Mouse (Mus musculus) intestine, embryonic 15.5 days (tissue): ENCODE measurements around the gene S100g. TPM values are rescaled to one million over a fixed set of nuclear protein-coding genes. Genes with fewer than 3 reads are reported as not detected.
A peak's percentile ranks its signal among the peaks of the same experiment; 100 is the strongest.

Source experiments
- ATAC-seq: fragments of 200-750 bp; cut with Nextera tagmentation; 2 replicates; pipeline ENCODE4 v1.8.0; 2017; ENCODE audit warnings: moderate TSS enrichment, moderate library complexity
- H3K27ac ChIP-seq: fragments of 300-500 bp; sonication (generic); 2 replicates; pipeline ENCODE4 v1.5.1; 2015; ENCODE audit warnings: mild to moderate bottlenecking, inconsistent platforms
- H3K27me3 ChIP-seq: fragments of 300-500 bp; sonication (generic); replicated peaks from 2 replicates; pipeline ENCODE4 v1.6.1; 2015; ENCODE audit warnings: inconsistent platforms
- H3K36me3 ChIP-seq: fragments of 300-500 bp; sonication (generic); 2 replicates; pipeline ENCODE4 v1.6.1; 2015; ENCODE audit warnings: inconsistent platforms
- H3K4me1 ChIP-seq: fragments of 300-500 bp; sonication (generic); replicated peaks from 2 replicates; pipeline ENCODE4 v1.6.1; 2015; ENCODE audit warnings: inconsistent platforms
- H3K4me2 ChIP-seq: fragments of 300-500 bp; sonication (generic); replicated peaks from 2 replicates; pipeline ENCODE4 v1.6.1; 2015; ENCODE audit warnings: mild to moderate bottlenecking, inconsistent platforms
- H3K4me3 ChIP-seq: fragments of 300-500 bp; sonication (generic); replicated peaks from 2 replicates; pipeline ENCODE4 v1.5.1; 2015; ENCODE audit warnings: inconsistent platforms
- H3K9ac ChIP-seq: fragments of 300-500 bp; sonication (generic); 2 replicates; pipeline ENCODE4 v1.6.1; 2015; ENCODE audit warnings: inconsistent platforms
- H3K9me3 ChIP-seq: fragments of 300-500 bp; sonication (generic); 2 replicates; pipeline ENCODE4 v1.6.1; 2016; ENCODE audit warnings: inconsistent platforms
- WGBS: fragments of 180-500 bp; shearing (Covaris S2); methylation state at CpG from one replicate; pipeline ENCODE4 v1.1.7; 2015; 5-methylcytosine and 5-hydroxymethylcytosine counted together
- polyA plus RNA-seq: library from polyadenylated mRNA; unstranded; fragments of >200 nt; fragmentation: Nextera tagmentation; extraction: Ambion mirVana; gene quantifications from 2 replicates; pipeline ENCODE4 v1.2.1, GENCODE M21; 2015

S100g gene
- polyA plus RNA-seq: 252 and 315 TPM in 2 replicates

DNA sequence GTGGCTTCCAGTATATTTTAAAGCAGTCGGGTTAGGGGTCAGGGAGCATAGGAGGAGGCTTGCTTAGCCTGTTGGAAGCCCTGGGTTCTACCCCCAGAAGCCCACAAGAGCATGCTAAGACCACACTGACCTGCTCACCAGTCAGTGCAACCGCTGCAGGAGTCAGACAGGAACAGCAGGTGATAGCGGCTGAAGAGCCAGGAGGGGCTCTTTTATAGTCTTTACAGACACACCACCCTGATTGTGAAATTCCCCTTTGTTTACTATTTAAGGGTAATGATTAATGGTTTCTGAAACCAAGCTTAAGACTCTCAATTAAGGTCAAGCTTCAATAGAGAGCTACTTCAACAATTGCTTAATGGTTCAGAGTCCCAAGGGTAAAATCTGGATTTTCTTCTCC is at the start of gene S100g:
Gene S100g, minus strand, starts transcription at position 217 of the 400 bp plus-strand sequence.
- H3K36me3 ChIP-seq: no peaks in the 10 kb centered on the region
- peak; percentile 92 for ATAC-seq
- WGBS: 41% methylated on average over 3 of the region's 3 CpGs
- peak within 1 kb of the TSS; percentile 32; the same call in 1 of the 2 replicates for H3K27ac ChIP-seq
- H3K4me2 ChIP-seq: peak within 1 kb of the TSS; percentile 30
- no peaks in the 10 kb centered on the region for H3K9me3 ChIP-seq
- H3K4me1 ChIP-seq: no peaks in the 10 kb centered on the region
- H3K4me3 ChIP-seq: peak within 1 kb of the TSS; percentile 24
- H3K9ac ChIP-seq: no peak within 1 kb of the TSS
- H3K27me3 ChIP-seq: no peaks in the 10 kb centered on the region

DNA sequence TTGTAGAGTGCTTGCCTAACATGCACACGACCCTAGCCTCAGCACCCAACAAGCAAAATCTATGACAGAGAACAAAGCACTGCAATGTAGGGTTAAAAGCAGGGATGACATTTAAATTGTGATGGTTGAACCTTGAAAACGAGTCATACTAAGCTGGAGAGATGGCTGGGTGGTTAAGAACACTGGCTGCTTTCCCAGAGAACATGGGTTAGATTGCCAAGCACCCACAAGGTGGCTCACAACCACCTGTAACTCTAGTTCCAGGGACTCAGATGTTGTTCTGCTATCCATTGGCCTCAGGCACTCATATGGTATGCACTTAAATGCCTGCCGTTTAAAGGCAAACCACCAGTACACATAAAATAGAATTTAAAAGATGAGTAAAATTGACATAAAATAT is 27.7 kb upstream of the S100g start:
- WGBS: 73% methylated on average over 3 of the region's 3 CpGs
- H3K27ac ChIP-seq: no peak overlapping the region
- H3K4me2 ChIP-seq: no peak overlapping the region
- no peak overlapping the region for H3K9ac ChIP-seq
- H3K36me3 ChIP-seq: no peaks in the 10 kb centered on the region
- H3K4me3 ChIP-seq: no peak overlapping the region
- no peaks in the 10 kb centered on the region for H3K9me3 ChIP-seq
- H3K27me3 ChIP-seq: no peaks in the 10 kb centered on the region
- no peaks in the 10 kb centered on the region for H3K4me1 ChIP-seq
- no peak for ATAC-seq

DNA sequence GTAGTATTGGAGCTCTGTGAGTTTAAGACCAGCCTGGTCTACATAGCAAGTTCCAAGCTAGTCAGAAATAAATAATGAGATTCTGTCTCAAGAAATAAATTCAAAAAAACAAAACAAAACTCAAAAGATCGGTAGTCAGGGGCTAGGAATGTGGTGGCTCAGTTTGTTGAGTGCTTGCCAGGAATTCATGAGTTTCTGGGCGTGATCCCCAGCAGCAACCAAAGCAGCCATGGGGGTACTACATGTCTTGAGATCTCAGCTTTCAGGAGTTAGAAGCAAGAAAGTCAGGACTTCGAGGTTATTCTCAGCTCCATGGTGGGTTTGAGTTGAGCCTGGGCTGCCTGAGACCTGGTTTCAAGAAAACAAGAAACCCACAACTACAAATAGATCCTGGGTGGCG is 27.0 kb upstream of the S100g start:
- no peak overlapping the region for H3K4me2 ChIP-seq

DNA sequence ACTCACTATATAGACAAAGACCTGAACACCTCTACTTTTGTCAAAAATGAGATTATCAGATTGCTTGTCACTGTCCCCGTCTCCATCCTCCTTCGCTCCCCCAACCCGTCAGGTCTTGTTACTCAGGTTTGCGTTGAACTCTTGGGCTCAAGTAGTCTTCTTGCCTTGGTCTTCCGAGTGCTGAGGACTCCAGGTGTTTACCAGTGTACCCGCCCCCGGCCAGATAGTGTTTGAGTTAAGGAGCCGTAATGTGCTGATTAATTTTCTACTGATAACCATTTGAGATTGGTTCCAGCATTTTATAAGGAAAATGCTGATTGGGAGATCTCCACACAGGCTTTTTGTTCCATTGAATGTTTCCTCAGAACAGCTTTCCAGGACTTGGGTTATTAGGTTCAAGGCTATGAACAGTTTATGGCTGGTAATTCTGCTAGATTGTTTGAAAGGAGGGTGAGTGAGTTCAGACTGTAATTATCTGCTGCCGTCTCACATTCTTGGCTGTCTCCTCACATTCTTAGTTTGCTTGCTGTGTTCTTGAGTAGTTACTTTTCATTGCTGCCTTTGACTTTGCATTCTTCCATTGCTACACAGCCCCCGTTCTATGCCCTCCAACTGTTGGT is 22.6 kb upstream of the S100g start:
- 77% methylated on average over 10 of the region's 10 CpGs for WGBS
- Histone ChIP-seq H3K4me1 (no peaks in the 10 kb centered on the region), H3K4me3 (no peak overlapping the region), H3K9me3 (no peaks in the 10 kb centered on the region), H3K27me3 (no peaks in the 10 kb centered on the region), H3K27ac (no peak overlapping the region), H3K36me3 (no peaks in the 10 kb centered on the region), H3K4me2 (no peak overlapping the region), H3K9ac (no peak overlapping the region)
- ATAC-seq: peak; percentile 72

More for the DNA sequence above, 27.0 kb upstream of the S100g start:
- no peaks in the 10 kb centered on the region for H3K27me3 ChIP-seq
- H3K36me3 ChIP-seq: no peaks in the 10 kb centered on the region
- H3K9me3 ChIP-seq: no peaks in the 10 kb centered on the region
- no peak overlapping the region for H3K4me3 ChIP-seq
- no peak overlapping the region for H3K9ac ChIP-seq
- no peak overlapping the region for H3K27ac ChIP-seq
- no peak for ATAC-seq
- WGBS: 85% methylated on average over 4 of the region's 4 CpGs
- H3K4me1 ChIP-seq: no peaks in the 10 kb centered on the region

DNA sequence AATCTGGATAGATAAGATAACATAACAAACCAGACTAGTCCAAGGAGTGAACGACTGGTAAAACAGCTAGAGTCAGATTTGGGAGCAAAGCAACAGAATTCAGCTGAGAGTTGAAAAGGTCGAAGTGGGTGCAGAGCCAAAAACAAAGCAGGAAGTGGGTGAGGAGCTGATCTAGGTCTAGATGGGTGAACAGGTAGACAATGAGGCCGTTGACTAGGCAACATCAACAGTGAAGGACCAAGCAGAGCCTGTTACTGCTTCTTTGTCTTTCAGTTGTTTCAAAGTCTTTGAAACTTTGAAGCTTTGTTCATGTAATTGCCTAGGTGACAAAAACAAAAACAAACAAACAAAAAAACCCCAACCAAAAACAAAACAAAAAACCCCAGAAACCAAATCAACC is 11.8 kb upstream of the S100g start:
- Histone ChIP-seq H3K4me2 (no peak overlapping the region), H3K27ac (no peak overlapping the region), H3K4me3 (no peak overlapping the region), H3K9me3 (no peaks in the 10 kb centered on the region), H3K27me3 (no peaks in the 10 kb centered on the region), H3K9ac (no peak overlapping the region), H3K4me1 (no peaks in the 10 kb centered on the region), H3K36me3 (no peaks in the 10 kb centered on the region)
- WGBS: 78% methylated on average over 3 of the region's 3 CpGs
- no peak for ATAC-seq

DNA sequence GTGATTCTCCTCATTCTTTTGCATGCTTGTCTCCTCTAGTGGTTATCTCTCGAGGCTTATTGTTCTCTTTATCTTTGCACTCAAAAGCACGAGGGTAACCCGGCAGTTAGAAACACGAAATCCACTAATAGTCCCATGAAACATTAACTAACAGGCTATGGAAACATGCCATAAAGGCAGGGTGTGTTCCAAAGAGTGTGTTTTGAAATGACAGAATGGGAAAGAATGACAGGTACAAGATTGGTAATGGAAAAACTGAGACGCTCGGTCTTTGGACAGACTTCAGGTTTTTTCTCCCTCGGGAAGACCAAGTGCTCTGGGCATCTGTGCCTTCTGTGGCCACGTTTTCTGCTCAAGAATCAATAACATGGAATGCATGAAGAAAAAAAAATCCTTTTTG is 3.1 kb upstream of the S100g start:
- Histone ChIP-seq H3K4me1 (no peaks in the 10 kb centered on the region), H3K9ac (no peak overlapping the region), H3K27ac (no peak overlapping the region), H3K4me3 (no peak overlapping the region), H3K36me3 (no peaks in the 10 kb centered on the region), H3K27me3 (no peaks in the 10 kb centered on the region), H3K4me2 (no peak overlapping the region), H3K9me3 (no peaks in the 10 kb centered on the region)
- ATAC-seq: peak; percentile 52
- WGBS: 69% methylated on average over 8 of the region's 8 CpGs

DNA sequence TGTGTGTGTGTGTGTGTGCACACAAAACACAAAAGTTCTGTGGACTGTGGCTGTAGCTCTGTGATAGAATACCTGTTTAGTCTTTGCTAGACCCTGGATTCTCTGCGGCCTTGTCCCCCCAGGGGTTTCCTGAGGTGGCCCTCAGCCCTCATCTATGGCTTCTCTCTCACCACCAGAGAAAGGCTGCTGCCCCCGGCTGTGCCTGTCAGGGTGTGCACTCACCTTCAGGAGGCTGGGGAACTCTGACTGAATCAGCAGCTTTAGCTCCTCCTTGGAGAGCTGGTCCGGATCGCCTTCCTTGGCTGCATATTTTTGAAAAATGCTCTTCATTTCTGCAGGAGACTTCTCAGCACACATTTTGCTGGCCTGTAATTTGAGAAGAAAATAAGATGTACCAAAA is 559 bp downstream of the S100g start:
- no peaks in the 10 kb centered on the region for H3K36me3 ChIP-seq
- H3K4me2 ChIP-seq: peak overlapping the region; percentile 30
- H3K27me3 ChIP-seq: no peaks in the 10 kb centered on the region
- H3K27ac ChIP-seq: peak overlapping the region; percentile 32; the same call in 1 of the 2 replicates
- no peak overlapping the region for H3K9ac ChIP-seq
- peak overlapping the region; percentile 24 for H3K4me3 ChIP-seq
- 45% methylated on average over 4 of the region's 4 CpGs for WGBS
- peak; percentile 61 for ATAC-seq
- H3K4me1 ChIP-seq: no peaks in the 10 kb centered on the region
- no peaks in the 10 kb centered on the region for H3K9me3 ChIP-seq

DNA sequence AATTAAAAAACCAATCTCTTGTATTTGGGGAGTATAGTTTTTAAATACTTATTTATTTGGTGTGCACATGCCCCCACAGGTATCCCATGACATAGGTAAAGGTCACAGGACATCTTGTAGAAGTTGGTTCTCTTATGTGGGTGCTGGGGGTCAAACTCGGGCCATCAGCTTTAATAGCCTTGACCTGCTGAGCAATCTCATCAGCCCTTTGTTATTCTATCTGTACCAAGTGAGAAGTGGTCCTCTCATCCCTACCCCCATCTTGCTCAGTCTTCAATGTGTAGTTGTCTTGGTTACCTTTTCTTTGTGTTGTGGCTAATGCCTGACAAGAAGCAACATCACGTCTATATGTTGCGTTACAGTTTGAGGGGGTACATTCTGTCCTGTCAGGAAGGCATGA is 6.5 kb downstream of the S100g start:
- Histone ChIP-seq H3K4me1 (no peaks in the 10 kb centered on the region), H3K36me3 (no peaks in the 10 kb centered on the region), H3K27me3 (no peaks in the 10 kb centered on the region), H3K9ac (no peak overlapping the region), H3K4me3 (no peak overlapping the region), H3K4me2 (no peak overlapping the region), H3K27ac (no peak overlapping the region), H3K9me3 (no peaks in the 10 kb centered on the region)
- WGBS: 88% methylated on average over 3 of the region's 3 CpGs
- ATAC-seq: no peak

DNA sequence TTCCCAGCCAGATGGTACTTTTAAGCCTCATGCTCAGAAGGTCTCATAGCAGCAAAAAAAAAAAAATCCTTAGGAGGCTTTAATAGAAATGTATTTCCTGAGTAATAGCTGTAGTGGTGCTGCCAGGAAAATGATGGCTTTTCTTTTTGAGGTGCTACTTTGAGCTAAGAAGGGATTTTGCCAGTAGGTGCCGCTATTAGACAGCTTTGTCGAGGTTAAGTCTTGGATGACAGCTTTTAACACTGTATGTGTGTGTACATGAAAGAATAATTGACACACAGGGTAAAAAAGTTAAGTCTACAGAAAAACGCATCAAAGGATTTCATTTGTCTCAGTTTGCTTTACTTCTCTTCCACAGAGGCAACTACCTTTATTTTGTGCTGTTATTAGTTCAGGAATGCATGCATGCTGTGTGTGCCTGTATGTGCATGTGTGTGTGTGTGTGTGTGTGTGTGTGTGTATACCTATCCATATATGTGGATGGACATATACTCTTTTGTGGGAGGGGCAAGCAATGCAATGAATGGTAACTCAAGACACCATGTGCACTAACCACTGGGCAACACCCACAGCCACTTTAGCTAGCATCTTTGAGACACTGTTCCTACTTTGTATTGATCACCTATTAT is 14.5 kb downstream of the S100g start:
- Histone ChIP-seq H3K4me1 (no peaks in the 10 kb centered on the region), H3K4me2 (no peak overlapping the region), H3K4me3 (no peak overlapping the region), H3K27ac (no peak overlapping the region), H3K36me3 (no peaks in the 10 kb centered on the region), H3K9me3 (no peaks in the 10 kb centered on the region), H3K27me3 (no peaks in the 10 kb centered on the region), H3K9ac (no peak overlapping the region)
- ATAC-seq: no peak
- WGBS: 40% methylated on average over 3 of the region's 3 CpGs

DNA sequence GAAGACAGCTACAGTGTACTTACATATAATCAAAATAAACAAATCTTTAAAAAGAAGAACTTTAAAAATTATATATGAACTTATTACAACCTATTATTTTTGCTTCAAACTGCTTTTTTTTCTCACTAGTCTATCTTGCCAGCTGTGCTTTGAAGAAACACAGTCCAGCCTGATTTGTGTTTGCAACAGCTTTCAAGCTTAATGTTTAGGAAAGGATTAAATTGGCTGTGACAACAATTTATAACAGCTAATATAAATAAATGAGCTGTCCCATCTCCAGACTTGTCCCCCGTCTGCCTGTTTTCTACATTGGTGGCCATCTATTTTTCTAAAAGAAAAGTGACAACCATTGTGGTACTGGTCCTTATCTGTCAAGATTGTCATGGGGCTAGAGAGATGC is 22.4 kb downstream of the S100g start:
- 74% methylated on average over 1 of the region's 1 CpGs for WGBS
- ATAC-seq: no peak

DNA sequence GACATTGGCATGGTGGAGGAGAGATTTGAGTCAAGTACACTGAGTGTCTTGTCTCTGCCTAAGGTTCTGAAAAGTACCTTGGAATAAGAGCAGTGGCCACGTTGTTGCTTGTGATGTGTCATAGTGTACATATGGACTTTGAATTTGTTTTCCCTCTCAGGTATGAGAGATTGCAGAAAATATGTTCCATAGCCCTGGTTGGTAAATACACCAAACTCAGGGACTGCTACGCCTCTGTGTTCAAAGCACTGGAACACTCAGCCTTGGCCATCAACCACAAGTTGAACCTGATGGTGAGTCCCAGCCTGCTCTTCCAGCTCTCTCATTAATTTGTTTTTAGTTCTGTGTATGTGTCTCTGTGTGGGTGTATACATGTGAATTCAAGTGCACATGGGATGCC is 32.9 kb downstream of the S100g start:
- Histone ChIP-seq H3K4me2 (no peak overlapping the region), H3K4me1 (no peaks in the 10 kb centered on the region), H3K4me3 (no peak overlapping the region), H3K27me3 (no peaks in the 10 kb centered on the region), H3K9me3 (no peaks in the 10 kb centered on the region), H3K36me3 (no peaks in the 10 kb centered on the region), H3K9ac (no peak overlapping the region), H3K27ac (no peak overlapping the region)
- 93% methylated on average over 2 of the region's 2 CpGs for WGBS
- no peak for ATAC-seq

More for the DNA sequence above, 22.4 kb downstream of the S100g start:
- no peak overlapping the region for H3K4me2 ChIP-seq
- no peaks in the 10 kb centered on the region for H3K36me3 ChIP-seq
- H3K27ac ChIP-seq: no peak overlapping the region
- H3K27me3 ChIP-seq: no peaks in the 10 kb centered on the region
- H3K4me1 ChIP-seq: no peaks in the 10 kb centered on the region
- H3K9me3 ChIP-seq: no peaks in the 10 kb centered on the region
- H3K9ac ChIP-seq: no peak overlapping the region
- no peak overlapping the region for H3K4me3 ChIP-seq

DNA sequence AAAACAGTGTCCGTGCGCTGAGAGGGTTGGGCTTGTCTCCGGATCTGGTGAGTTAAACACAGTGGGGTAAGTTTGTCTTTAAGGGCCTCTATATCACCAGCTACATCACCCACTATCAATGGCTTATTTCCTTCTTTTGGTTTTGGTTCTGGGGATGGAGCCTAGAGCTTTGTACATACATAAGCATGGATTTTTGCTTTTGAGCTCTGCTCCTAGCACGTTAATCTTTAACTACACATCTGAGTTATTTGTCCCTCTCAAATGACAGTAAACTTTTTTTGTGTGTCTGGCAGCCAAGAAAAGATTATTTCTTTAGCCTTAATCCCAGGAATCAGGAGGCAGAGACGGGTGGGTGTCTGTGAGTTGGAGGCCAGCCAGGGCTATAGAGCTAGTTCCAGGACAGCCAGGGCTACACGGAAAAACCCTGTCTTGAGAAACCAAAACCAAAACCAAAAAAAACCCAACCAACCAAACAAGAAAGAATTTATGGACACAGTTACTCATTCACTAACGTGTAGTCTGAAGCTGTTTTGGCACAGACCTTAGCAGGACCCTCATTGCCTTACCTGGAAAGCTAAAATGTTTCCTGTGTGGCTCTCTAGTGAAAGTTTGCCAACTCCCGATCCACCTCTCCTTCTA is 42.8 kb downstream of the S100g start:
- Histone ChIP-seq H3K36me3 (no peaks in the 10 kb centered on the region), H3K4me1 (no peaks in the 10 kb centered on the region), H3K4me2 (no peak overlapping the region), H3K4me3 (no peak overlapping the region), H3K9ac (no peak overlapping the region), H3K27ac (no peak overlapping the region), H3K27me3 (no peaks in the 10 kb centered on the region), H3K9me3 (no peaks in the 10 kb centered on the region)
- 72% methylated on average over 8 of the region's 8 CpGs for WGBS
- no peak for ATAC-seq

DNA sequence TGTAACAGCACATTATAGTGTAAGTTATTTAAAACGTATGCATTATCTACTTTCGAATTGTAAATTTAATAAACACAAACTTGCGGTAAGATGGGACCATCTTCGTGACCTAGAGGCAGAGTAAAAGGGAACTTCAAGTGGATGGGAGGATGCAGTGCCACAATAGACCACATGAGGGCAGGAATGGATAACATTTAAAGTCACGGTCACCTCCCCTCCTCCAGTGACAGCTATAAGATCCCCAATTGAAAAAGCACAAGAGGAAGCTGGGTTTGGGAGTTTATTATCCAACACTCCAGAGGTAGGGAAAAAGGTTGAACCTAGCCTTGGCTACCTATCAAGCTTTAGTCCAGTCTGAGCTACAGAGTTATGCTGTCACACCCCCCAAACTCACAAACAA is 48.7 kb downstream of the S100g start:
- H3K9ac ChIP-seq: no peak overlapping the region
- no peak overlapping the region for H3K27ac ChIP-seq
- no peaks in the 10 kb centered on the region for H3K4me1 ChIP-seq
- ATAC-seq: no peak
- WGBS: 38% methylated on average over 5 of the region's 5 CpGs
- no peak overlapping the region for H3K4me3 ChIP-seq
- H3K36me3 ChIP-seq: 0 out of 2 replicates have a peak, but pooled peaks cover under 1% of the 10 kb centered on the region
- H3K27me3 ChIP-seq: no peaks in the 10 kb centered on the region
- H3K4me2 ChIP-seq: no peak overlapping the region
- H3K9me3 ChIP-seq: no peaks in the 10 kb centered on the region
